Mouse (Mus musculus): Measurements from ENCODE around the gene Aes.
A peak's percentile ranks its signal among the peaks of the same experiment; 100 is the strongest.

The Aes gene

DNA sequence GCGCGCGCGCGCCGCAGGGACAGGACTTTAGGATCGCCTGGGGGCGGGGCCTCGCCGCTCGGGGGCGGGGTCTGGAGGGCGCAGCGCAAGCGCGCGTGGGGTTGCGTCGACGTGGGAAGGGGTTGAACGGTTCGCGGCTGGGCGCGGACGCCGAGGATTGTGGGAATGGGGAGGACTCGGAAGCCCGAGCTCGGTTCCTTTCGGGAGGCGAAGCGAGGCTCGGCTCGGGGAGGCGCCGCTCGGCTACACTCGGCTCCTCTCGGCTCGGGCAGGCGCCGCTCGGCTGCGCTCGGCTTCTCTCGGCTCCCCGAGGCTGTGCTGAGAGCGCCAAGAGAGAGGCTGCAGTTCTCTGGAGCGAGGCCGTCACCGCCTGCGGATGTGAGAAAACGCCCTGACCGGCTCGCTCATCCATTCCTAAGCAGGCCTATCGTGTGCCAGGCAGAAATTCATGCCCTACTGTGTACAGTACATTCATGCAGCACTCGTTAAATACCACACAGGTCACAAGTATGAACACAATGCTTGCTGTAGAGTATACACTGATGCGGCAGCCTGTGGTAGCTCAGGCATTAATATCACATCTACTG lies 14.0 kb upstream of the Aes start, which contains the start of gene Gna11:
TSS of gene Gna11 (minus strand) at position 30 of the 587 bp plus-strand sequence.
- DNase-seq, result peak; percentile 100

DNA sequence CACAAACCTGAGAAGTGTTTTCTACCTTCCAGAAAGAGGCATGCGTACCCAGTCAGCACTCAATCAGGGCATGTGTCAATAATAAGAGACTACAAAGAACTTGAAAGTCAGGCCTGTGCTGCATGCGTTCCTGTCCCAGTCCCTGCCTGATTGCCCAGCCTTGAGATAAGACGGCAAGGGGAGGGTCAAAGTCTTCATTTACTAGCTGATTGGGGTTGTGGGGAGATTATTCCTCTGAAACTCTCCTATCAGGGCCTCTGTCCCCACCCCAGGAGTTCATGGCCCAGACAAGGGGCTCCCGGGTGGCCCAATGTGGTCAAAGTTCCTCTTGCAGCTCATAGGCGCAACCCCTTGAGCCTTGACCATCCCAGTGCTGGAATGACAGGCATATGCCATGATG lies 13.0 kb upstream of the Aes start:
- DNase-seq, result no peak

DNA sequence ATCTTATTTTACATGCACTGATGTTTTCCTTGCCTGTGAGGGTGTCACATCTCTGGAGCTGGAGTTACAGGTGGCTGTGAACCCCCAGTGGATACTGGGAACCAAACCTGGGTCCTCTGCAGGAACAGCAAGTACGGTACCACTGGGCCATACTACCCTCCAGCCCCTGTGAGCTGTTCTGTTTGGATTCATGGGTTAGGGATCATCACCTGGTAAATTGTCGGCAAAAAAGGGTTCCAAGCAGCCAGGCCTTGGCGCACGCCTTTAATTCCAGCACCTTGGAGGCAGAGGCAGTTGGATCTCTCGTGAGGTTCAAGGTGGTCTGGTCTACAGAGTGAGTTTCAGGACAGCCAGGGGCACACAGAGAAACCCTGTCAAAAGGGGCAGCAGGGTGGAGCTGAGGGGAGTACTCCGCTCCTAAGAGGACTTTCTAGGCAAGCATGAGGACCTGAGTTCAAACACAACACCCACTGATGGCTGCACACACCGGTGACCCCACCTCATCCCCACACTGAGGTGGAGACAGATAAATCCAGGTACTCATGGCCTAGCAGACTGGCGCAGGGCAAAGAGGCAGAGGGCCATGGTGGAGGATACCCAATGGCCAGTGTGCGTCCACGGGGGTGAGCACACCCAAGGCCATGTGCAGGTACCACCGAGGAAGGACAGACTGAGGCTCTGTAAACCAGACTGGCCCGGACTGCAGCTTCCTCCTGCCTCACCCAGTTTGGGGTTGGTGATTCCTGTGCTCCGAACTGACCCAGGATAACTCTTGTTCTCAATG lies 12.3 kb upstream of the Aes start:
- no peak for DNase-seq

DNA sequence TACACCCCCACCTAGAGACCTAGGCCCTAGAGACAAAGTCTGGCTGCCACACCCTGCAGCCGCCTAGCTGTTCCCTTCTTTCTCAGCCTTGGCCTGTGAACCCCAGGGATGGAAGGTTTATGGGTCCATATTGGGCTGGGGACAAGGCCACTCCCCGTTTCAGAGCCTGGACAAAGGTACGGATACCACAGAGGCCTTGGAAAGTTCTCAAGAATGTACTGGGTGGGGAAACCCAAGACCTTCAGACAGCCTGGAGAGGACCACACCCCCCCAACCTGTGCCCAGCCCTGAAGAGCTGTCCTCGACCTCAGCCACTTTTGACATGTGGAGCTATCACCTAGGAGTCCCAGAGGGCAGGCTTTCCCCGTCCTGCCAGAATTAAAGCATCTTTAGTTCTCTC lies 10.3 kb upstream of the Aes start:
- no peak for DNase-seq

- DNase-seq, result peak; percentile 84 to 88
Observed at GRCm38 (mm10) chr10:81550257-81550656, 9.0 kb upstream of the Aes start.

DNA sequence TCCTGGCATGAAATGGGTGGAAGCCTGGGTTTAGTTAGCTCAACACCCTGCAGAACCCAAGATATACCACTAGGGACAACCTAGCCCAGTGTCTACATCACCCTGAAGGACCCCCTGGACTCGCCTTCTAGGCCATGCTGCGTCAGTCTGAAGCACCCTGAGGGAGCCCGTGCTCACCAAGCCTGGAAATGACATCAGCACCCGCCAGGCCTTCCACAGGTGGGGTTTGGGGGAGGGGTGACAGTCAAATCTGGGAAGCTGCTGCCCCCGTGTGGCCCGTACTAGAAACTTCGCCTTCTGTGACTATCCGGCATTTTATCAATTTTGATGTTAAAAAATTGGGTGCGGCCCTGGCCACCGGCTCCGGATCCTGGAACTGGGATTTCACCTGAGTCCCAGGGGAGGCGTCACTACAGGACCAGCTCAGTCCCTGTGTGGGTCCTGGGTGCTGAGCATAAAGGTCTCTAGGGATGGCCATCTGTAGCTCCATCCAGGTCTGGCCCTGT lies 7.6 kb upstream of the Aes start:
- peak; percentile 90 to 94 for DNase-seq

- peak; percentile 60 to 63 for DNase-seq
Observed at GRCm38 (mm10) chr10:81553232-81553631, 6.1 kb upstream of the Aes start.

- DNase-seq, result no peak
Observed at GRCm38 (mm10) chr10:81553807-81554755, 5.2 kb upstream of the Aes start.

DNA sequence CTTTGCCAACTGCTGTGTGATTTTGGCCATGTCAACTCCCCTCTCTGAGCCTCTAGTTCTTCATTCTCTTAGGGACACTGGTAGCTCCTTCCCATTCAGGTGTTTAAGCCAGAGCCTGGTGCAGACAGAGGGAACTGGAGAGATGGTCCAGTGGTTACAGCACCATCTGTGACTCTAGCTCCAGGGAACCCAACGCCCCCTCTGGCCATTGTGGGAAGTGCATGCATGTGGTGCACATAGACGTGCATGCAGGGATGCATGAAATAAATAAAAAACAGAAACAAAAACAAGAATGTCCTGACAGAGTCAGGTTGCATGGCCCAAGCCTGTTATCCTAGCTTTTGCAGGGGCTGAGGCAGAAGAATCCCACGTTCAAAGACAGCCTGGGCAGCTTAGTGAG lies 3.0 kb upstream of the Aes start:
- DNase-seq, result no peak

DNA sequence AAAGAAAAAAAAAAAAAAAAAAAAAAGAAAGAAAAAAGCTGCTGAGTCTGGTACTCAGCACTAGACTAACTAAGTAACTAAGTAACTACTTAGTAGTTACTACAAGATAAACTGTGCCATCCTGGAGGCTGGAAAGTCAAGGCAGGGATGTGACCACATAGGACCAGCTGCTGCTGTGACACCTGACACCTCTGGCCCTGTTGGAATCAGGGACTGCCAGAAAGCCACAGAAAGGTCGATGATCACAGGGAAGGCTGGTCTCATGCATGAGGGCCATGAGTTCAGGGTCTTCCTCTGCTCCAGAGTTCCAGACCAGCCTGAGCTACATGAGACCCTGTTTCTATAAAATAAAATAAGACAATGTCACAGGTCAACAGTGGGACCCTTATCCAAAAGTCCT lies 1.8 kb upstream of the Aes start:
- no peak for DNase-seq

DNA sequence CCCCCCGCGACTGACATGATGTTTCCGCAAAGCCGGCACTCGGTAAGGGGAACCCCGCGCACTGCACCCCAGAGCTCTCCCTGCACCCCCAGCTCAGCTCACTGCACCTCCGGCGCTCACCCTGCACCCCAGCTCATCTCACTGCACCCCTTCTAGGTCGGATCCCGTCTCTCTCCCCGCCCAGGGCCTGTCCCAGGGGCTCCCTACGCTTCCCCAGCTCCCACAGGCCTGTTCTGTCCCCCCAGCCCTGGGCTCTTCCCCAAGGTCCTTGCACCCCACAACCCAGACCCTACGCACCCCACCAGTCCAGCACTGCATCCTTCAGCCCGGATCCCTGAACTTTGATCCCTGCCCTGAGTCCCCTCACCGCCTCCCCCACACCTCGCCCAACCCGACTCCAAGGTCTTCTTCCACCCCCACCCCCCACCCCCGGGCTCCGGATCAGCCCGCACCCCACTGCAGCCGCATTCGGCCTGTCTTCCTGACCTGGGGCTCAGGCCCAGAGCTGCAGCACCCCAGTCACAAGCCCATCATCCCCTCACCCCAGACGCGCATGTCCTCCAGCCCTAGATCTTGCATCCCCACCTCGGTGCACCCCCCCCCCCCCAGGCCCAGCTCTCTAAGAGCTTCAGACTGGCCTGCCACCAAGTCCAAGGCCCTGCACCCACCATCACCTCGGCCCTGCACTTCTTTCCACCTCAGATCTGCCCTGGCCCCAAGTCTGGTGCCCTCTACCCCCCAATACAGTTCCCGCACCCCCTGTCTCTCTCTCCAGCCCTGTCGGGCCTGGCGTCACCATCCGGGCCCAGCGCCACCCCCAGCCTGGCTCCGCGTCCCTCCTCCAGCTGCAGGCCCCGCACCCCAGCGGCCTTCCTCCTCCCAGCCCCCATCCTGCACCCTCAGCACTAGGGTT lies 595 bp downstream of the Aes start:
- peak; percentile 75 to 84 for DNase-seq

DNA sequence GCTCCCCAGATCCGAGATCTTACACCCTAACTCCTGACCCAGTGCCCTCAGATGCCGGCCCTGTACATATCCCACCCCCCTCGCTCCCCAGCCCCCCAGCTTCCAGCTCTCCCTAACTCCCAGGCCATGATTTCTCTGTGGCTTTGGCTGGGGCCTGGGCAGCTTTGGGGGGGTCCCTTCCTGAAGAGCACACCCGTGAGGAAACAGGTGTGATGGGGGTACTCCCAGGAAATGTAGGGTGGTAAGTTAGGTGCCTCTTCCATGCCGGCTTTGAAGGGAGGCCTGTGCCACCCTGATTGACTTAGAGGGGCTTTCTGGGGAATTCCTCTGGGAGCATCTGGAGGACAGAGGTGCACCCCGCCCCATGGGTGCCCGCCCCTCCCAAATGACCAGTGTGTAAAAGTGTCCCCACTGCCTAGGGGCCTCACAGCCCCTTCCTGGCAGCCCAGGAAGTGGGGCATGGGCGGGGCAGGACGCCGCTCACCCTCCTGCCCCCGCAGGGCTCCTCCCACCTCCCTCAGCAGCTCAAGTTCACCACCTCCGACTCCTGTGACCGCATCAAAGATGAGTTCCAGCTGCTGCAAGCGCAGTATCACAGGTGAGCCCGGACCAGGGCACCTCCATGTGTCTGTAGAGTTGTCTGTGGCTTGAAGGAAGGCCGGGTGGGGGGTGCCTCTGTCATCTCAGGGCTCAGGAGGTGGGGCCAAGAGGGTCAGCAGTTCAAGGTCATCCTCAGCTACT lies 1.6 kb downstream of the Aes start:
- peak; percentile 69 to 77 for DNase-seq

DNA sequence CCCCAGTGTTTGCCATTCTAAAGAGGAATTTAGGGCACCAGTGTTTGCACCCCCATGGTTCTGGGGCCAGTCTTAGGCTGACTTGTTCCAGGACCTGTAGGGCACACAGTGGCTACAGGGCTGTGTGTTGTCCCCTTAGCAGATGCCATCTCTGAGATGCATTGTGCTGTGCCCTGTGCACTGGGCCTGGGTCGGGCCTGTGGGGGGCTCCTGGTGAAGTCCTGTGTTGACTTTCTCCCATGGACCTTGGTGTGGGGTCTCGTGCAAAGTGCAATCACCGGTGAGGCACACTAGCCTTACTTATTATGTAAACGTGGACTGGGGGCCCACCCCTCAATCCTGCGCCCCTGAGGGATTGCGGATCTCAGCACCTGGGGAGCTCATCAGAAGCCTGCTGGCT lies 3.1 kb downstream of the Aes start:
- DNase-seq, result no peak

DNA sequence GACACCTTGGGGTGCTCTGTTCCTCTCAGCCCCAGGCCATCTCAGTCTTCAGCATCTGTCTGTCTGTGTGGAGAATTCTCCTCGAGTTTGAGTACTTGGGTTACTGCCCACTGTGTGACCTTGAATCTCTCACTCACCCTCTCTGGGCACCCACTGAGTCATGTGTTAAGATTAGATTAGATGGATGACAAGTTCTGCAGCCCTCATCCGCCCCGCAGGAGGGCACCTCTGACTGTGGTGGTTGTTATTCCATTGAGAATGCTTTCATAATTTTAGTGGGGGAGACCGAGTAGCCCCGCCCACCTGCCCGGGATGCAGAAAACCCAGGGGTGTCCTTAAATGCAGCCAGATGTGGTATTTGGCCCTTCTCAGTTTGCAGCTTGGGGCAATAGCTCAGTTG lies 4.2 kb downstream of the Aes start:
- DNase-seq, result peak in 1 of 2 experiments; percentile 21

DNA sequence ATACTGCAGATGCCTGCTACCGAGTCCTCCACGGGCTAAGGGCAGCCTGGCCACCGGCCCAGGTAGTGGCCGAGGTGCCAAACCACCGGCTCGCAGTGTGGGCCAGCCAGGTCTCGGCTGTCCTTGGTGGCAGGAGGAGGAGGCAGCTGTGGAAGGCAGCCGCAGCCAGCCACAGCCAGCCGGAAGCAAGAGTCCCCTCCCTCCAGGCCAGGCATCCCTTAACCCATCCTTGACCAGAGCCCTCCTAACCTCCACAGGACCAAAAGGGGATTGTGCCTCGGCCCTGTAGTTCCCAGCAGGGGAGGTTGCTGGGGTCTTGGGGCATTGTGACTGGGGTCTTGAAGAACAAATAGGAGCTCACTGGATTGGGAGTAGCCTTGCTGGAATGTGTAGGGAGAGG lies 4.9 kb downstream of the Aes start:
- peak; percentile 68 to 80 for DNase-seq

DNA sequence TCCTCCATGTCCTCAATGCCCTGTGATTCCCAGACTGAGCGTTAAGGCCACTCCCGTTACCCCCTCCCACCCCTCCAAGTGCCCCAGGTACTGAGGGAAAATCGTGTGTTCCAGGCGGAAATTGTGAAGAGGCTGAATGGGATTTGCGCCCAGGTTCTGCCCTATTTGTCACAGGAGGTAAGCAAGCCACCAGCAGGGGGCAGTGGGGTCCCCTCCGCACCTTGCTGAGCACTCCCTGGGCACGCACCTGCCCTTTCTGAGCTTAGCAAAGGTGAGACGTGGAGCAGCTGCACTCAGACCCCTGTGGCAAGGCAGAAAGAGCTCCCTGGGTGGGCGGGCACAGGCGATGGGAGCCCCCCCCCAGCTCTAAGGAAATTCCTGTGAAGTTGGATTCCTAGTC lies 5.4 kb downstream of the Aes start:
- DNase-seq, result peak; percentile 80 to 85

DNA sequence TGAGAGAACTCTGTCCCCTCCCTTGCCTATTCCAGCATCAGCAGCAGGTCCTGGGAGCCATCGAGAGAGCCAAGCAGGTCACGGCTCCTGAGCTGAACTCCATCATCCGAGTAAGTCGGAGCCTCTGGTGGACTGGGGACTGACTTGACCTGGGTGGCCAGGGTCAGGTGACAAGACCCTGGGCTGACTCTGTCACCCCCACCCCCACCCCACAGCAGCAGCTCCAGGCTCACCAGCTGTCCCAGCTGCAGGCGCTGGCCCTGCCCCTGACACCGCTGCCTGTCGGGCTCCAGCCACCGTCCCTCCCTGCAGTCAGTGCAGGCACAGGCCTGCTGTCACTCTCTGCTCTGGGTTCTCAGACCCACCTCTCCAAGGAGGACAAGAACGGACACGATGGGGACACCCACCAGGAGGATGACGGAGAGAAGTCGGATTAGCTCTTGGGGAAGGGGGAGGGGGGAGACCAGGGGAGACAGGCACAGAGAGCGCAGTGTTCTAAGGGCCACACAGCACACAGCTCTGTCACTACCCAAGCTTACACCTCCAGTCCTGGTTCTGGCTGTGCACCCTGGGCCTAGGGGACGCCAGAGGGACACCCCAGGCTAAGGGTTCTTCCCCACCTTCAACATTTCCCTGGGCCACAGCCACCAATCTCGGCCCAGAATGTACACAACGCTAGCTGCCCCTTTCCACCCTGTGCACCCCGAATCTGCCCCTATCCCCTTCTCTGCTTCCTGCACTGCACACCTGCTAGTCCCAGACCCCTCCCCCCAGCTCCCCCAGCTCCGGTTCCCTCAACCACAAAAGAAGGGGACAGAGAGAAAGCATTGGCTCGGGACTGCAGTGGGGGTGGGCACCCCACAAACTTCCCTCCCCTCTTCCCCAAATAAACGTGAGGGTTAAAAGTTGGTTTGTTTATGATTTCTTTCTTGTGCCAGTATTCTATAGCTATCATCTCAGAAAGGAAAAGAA lies 6.3 kb downstream of the Aes start:
- no peak for DNase-seq

- peak; percentile 82 to 90 for DNase-seq
Observed at GRCm38 (mm10) chr10:81568381-81569191, 9.3 kb downstream of the Aes start.
